Mouse (Mus musculus) ES-E14 (cell line): ENCODE data around the gene Satb2.

Experiments used
- CHD2 ChIP-seq: IDR thresholded peaks from 2 replicates; pipeline ENCODE4 v1.6.1; 2014; ENCODE audit warnings: mild to moderate bottlenecking, low read depth, low read length, inconsistent platforms
- HCFC1 ChIP-seq: IDR thresholded peaks from 2 replicates; pipeline ENCODE4 v1.6.1; 2012; ENCODE audit warnings: low read length, inconsistent platforms, borderline replicate concordance; ENCODE audit not compliant: insufficient read depth
- MAFK ChIP-seq: IDR thresholded peaks from 2 replicates; pipeline ENCODE4 v1.6.1; 2014; ENCODE audit warnings: mild to moderate bottlenecking, low read depth, low read length, inconsistent platforms; ENCODE audit not compliant: insufficient read depth
- ZC3H11A ChIP-seq: IDR thresholded peaks from 2 replicates; pipeline ENCODE4 v1.6.1; 2012; ENCODE audit warnings: low read depth, mild to moderate bottlenecking, inconsistent platforms, low read length, borderline replicate concordance
- ZNF384 ChIP-seq: IDR thresholded peaks from 2 replicates; pipeline ENCODE4 v1.6.1; 2012; ENCODE audit warnings: low read depth, low read length, inconsistent platforms

DNA sequence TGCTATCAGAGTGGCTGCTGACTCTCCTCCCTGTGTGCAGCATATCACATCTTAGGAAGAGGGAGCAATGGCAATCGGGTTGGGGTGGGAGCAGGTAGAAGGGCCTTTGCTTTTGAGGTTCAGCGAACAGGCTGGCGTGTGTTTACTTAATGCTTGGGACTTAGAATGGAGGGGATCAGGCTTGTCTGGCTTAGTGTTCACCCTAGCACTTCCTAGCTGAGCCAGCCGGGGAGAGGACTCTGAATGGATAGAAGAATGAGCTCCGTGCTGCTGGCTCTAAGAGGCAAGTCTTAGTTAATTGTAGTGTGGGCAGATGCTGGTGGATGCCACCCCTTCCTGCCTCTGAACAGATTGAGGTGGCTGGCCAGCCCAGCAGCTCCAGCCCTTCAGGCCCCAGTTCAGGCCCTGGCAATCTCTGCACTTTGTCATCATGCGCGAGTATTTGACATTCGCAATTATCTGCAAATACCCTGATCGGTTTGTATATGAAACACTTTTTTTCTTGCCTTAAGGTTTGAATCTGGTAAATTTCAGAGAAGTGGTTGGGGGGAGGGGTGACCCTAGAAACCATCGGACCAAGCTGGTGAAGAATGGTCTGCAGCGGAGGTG lies 3.6 kb upstream of the Satb2 start:
- TF ChIP-seq CHD2 (no peak), ZNF384 (no peak), HCFC1 (no peak), ZC3H11A (no peak), MAFK (no peak)
